Mouse (Mus musculus): Measurements from ENCODE around the gene Tmod1. TPM values are rescaled to one million over a fixed set of nuclear protein-coding genes. Genes with fewer than 3 reads are reported as not detected.

The Tmod1 gene
- 1.6 TPM for polyA plus RNA-seq (2014; fragmentation: Illumina TruSeq; extraction: RNeasy Lipid Tissue Mini Kit (QIAGEN cat#74804); ENCODE audit: low read depth, low replicate concordance)

GRCm38 (mm10) chr4:46038892-46039751, at the start of gene Tmod1:
TSS of gene Tmod1 (plus strand) at chr4:46038935.

GRCm38 (mm10) chr4:46138287-46139222, 99.8 kb downstream of the Tmod1 start, which contains the start of the genes Ncbp1 and Tstd2:
TSS of gene Ncbp1 (plus strand) at chr4:46138613.
TSS of gene Tstd2 (minus strand) at chr4:46138694.

Other genes with a start within 250 kb of the Tmod1 start
- 0.61 TPM for gene Aldh1b1, start 239.9 kb upstream of the Tmod1 start, polyA plus RNA-seq (2014; fragmentation: Illumina TruSeq; extraction: RNeasy Lipid Tissue Mini Kit (QIAGEN cat#74804); ENCODE audit: low read depth, low replicate concordance)
- not detected for gene Igfbpl1, start 212.0 kb upstream of the Tmod1 start, polyA plus RNA-seq (2014; fragmentation: Illumina TruSeq; extraction: RNeasy Lipid Tissue Mini Kit (QIAGEN cat#74804); ENCODE audit: low read depth, low replicate concordance)
- 9.4 TPM for gene Stra6l, start 190.3 kb upstream of the Tmod1 start, polyA plus RNA-seq (2014; fragmentation: Illumina TruSeq; extraction: RNeasy Lipid Tissue Mini Kit (QIAGEN cat#74804); ENCODE audit: low read depth, low replicate concordance)
- gene Ccdc180, start 148.6 kb upstream of the Tmod1 start, polyA plus RNA-seq (2014; fragmentation: Illumina TruSeq; extraction: RNeasy Lipid Tissue Mini Kit (QIAGEN cat#74804); ENCODE audit: low read depth, low replicate concordance), result 0.89 TPM
- 32.5 TPM for gene Tdrd7, start 73.6 kb upstream of the Tmod1 start, polyA plus RNA-seq (2014; fragmentation: Illumina TruSeq; extraction: RNeasy Lipid Tissue Mini Kit (QIAGEN cat#74804); ENCODE audit: low read depth, low replicate concordance)
- gene Ncbp1, start 99.7 kb downstream of the Tmod1 start, polyA plus RNA-seq (2014; fragmentation: Illumina TruSeq; extraction: RNeasy Lipid Tissue Mini Kit (QIAGEN cat#74804); ENCODE audit: low read depth, low replicate concordance), result 41.7 TPM
- gene Tstd2, start 99.8 kb downstream of the Tmod1 start, polyA plus RNA-seq (2014; fragmentation: Illumina TruSeq; extraction: RNeasy Lipid Tissue Mini Kit (QIAGEN cat#74804); ENCODE audit: low read depth, low replicate concordance), result 24.0 TPM
- gene Xpa, start 157.4 kb downstream of the Tmod1 start, polyA plus RNA-seq (2014; fragmentation: Illumina TruSeq; extraction: RNeasy Lipid Tissue Mini Kit (QIAGEN cat#74804); ENCODE audit: low read depth, low replicate concordance), result 46.6 TPM